Mouse (Mus musculus) cerebellum, adult 2 months (tissue): ENCODE measurements around the gene Syt8. TPM values are rescaled to one million over a fixed set of nuclear protein-coding genes. Genes with fewer than 3 reads are reported as not detected.

ENCODE experiments used
- DNase-seq, 2 experiments: peaks; one replicate each; pipeline ENCODE4 v3.0.0; 2021
- H3K27ac ChIP-seq: fragments of 200-500 bp; 2 replicates; pipeline ENCODE4 v1.5.1; 2012; ENCODE audit warnings: low read length, control low read depth, inconsistent platforms; ENCODE audit not compliant: insufficient read depth
- H3K27me3 ChIP-seq: fragments of 200-500 bp; 2 replicates; pipeline ENCODE4 v1.6.1; 2012; ENCODE audit warnings: inconsistent platforms, mild to moderate bottlenecking, low read length, moderate library complexity; ENCODE audit not compliant: control insufficient read depth, insufficient read depth
- H3K4me1 ChIP-seq: fragments of 200-500 bp; 2 replicates; pipeline ENCODE4 v1.6.1; 2011; ENCODE audit warnings: low read length; ENCODE audit not compliant: control insufficient read depth, insufficient read depth
- H3K4me3 ChIP-seq: fragments of 200-500 bp; replicated peaks from 2 replicates; pipeline ENCODE3; 2011; ENCODE audit warnings: mild to moderate bottlenecking, low read depth, low read length, control low read depth; ENCODE audit not compliant: insufficient read depth
- CTCF ChIP-seq: fragments of 200-500 bp; IDR thresholded peaks from 2 replicates; pipeline ENCODE4 v1.5.1; 2011; ENCODE audit warnings: low read depth, mild to moderate bottlenecking, control low read depth, low read length, moderate library complexity, borderline replicate concordance; ENCODE audit not compliant: insufficient read depth
- POLR2A ChIP-seq: fragments of 200-500 bp; IDR thresholded peaks from 2 replicates; pipeline ENCODE4 v1.6.1; 2011; ENCODE audit warnings: low read length, control low read depth, borderline replicate concordance; ENCODE audit not compliant: insufficient read depth
- WGBS: fragments of 180-500 bp; shearing (Covaris S2); methylation state at CpG from one replicate; pipeline ENCODE4 v1.1.7; 2018; 5-methylcytosine and 5-hydroxymethylcytosine counted together
- polyA plus RNA-seq: library from polyadenylated mRNA; depleted of rRNA; stranded (reverse); fragments of >200 nt; gene quantifications from 2 replicates; pipeline ENCODE4 v1.2.3, GENCODE M21; 2012

Syt8 gene
- polyA plus RNA-seq, 1 experiment: not detected

- no peaks in the 10 kb centered on the region for H3K27me3 ChIP-seq
- TF ChIP-seq POLR2A (no peak), CTCF (no peak)
These were observed 7.6 kb downstream of the Syt8 start for GRCm38 (mm10) chr7:142442081-142442907.

GRCm38 (mm10) chr7:142442908-142443420 lies 8.3 kb downstream of the Syt8 start:
- no peak overlapping the region for H3K27ac ChIP-seq
- no peak for DNase-seq
- WGBS: 99% methylated on average over 7 of the region's 7 CpGs
- TF ChIP-seq POLR2A (no peak), CTCF (no peak)
- H3K27me3 ChIP-seq: no peaks in the 10 kb centered on the region
- H3K4me1 ChIP-seq: peaks cover 9% of the 10 kb centered on the region
- H3K4me3 ChIP-seq: no peak overlapping the region

More at GRCm38 (mm10) chr7:142442081-142442907, 7.6 kb downstream of the Syt8 start:
- 76% methylated on average over 9 of the region's 9 CpGs for WGBS
- Histone ChIP-seq H3K4me3 (no peak overlapping the region), H3K4me1 (peaks cover 9% of the 10 kb centered on the region), H3K27ac (no peak overlapping the region)
- DNase-seq: no peak

GRCm38 (mm10) chr7:142443474-142443873 lies 8.8 kb downstream of the Syt8 start:
- Histone ChIP-seq H3K27me3 (no peaks in the 10 kb centered on the region), H3K4me3 (no peak overlapping the region), H3K27ac (no peak overlapping the region), H3K4me1 (peaks cover 9% of the 10 kb centered on the region)
- DNase-seq: no peak
- no peak for TF ChIP-seq POLR2A
- TF ChIP-seq CTCF: no peak
- WGBS: 91% methylated on average over 5 of the region's 5 CpGs

GRCm38 (mm10) chr7:142444171-142444570 lies 9.5 kb downstream of the Syt8 start:
- Histone ChIP-seq H3K27ac (no peak overlapping the region), H3K27me3 (no peaks in the 10 kb centered on the region), H3K4me1 (peaks cover 9% of the 10 kb centered on the region), H3K4me3 (no peak overlapping the region)
- no peak for TF ChIP-seq CTCF
- no peak for TF ChIP-seq POLR2A
- WGBS: 96% methylated on average over 6 of the region's 6 CpGs
- no peak for DNase-seq

- peaks cover 2% of the 10 kb centered on the region; the same call in 1 of the 2 replicates for H3K4me1 ChIP-seq
- TF ChIP-seq CTCF (no peak), POLR2A (no peak)
- no peak overlapping the region for H3K4me3 ChIP-seq
- no peaks in the 10 kb centered on the region for H3K27me3 ChIP-seq
- H3K27ac ChIP-seq: no peak overlapping the region
- DNase-seq: no peak
- WGBS: 87% methylated on average over 6 of the region's 6 CpGs
These were observed 10.7 kb downstream of the Syt8 start for GRCm38 (mm10) chr7:142445324-142445723.

GRCm38 (mm10) chr7:142446264-142446663 lies 11.6 kb downstream of the Syt8 start:
- no peaks in the 10 kb centered on the region for H3K27me3 ChIP-seq
- WGBS: 87% methylated on average over 4 of the region's 4 CpGs
- no peak overlapping the region for H3K4me3 ChIP-seq
- no peak for DNase-seq
- no peak overlapping the region for H3K27ac ChIP-seq
- no peak for TF ChIP-seq CTCF
- no peak for TF ChIP-seq POLR2A
- no peaks in the 10 kb centered on the region for H3K4me1 ChIP-seq

- no peak for TF ChIP-seq CTCF
- no peak for TF ChIP-seq POLR2A
- Histone ChIP-seq H3K4me3 (no peak overlapping the region), H3K27me3 (no peaks in the 10 kb centered on the region), H3K4me1 (no peaks in the 10 kb centered on the region), H3K27ac (no peak overlapping the region)
- peak in 1 of 2 experiments; percentile 4 for DNase-seq
- WGBS: 55% methylated on average over 6 of the region's 6 CpGs
These were observed 14.5 kb downstream of the Syt8 start for GRCm38 (mm10) chr7:142449038-142449617.
